Mouse (Mus musculus) testis, postnatal 10 days (tissue): ENCODE data around the gene Sergef.
A peak's percentile ranks its signal among the peaks of the same experiment; 100 is the strongest.

Experiments used
- DNase-seq: peaks from one replicate; pipeline ENCODE4 v3.0.0; 2021; ENCODE audit warnings: low spot score

The Sergef gene

DNA sequence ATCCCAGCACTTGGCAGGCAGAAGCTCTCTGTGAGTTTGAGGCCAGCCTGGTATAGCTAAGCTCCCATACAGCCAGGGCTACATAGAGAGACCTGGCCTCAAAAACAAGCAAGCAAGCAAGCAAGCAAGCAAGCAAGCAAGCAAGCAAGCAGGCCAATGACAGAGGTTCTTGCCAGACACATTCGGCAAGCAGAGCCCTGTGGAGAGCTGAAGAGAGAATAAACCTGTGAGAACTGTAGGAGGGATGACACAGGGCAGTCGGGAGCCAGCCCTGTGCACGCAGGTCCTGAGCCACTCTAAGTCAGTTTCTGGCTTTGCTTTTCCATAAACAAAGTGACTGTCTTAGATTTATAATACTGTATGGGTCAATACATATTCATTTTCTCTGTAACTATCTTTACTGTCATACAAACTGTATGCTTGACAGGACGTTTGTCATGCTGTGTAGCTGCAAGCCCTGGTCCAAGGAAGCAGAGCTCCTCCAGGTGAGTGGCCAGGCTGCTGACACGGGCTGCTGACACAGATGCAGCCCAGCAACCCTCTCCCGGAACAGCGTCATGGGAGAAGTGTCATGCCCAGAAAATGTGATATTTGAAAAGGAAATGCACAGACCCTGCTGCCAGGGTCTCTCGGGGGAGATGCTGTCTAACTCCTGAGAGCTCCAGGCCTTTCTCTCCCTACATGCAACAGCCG is 192.0 kb downstream of the Sergef start:
- no peak for DNase-seq

DNA sequence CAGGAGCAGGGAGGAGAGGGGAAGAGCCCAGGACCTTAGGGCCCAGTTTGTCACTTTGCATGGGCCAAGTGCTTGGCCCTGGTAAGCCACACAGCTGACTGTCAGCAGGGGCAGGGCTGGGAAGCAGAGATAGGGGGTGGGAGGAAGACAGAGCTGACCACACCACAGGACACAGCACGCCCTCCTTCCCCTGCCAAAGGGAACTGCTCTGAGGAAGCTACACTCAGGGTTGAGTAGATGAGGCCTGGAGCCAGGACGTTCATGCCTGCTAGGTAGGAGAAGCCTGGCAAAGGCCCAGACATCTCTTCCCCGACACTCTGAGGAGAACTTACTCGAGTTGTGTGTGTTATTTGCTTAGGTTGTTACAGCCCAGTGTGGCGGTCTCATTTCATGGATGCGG is 193.7 kb downstream of the Sergef start:
- no peak for DNase-seq

DNA sequence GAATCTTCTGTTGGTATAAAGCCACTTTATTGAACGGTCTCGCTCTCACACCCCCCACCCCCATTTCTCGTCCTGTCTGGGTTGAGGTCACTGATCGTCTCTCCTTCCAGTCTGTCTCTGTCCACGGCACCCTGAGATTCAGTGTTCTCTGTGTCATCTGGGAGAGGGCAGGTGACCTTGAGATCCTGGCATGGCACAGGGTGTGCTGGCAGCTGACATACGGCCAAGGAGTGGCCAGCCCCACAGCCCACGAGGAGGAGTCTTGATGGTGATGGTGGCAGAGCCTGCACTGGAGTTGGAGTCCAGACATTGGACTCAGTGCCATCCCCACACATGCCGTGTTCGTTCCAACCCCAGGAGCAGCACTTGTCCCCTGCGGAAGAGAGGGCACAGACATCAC is 196.4 kb downstream of the Sergef start:
- no peak for DNase-seq

DNA sequence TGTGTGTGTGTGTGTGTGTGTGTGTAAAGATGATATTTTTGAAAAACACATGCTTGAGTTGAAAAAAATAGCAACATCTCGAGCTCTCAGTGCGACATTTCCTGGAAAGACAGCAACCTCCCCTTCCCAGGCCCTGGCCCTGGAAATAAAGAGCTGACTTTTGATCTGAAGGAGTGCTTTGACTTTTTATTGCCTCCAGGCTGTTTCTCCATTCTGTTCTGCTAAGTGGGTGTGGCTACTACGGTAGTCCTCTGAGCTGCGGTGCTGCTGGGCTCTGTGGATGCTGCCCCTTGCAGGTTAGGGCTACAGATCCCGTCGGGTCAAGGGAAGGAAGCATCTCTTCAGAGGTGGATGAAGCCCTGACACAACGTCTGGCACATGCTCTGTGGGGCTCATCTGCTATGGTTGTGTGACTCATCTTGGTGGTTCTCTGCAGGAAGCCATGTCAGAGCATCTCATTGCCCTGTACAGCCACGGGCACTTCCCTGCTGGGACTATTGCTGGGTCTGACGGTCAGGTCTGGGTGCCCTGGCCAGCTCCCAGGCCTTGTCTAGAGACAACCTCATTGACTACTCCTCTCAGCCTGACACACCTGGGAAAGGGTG is 201.0 kb downstream of the Sergef start:
- no peak for DNase-seq

DNA sequence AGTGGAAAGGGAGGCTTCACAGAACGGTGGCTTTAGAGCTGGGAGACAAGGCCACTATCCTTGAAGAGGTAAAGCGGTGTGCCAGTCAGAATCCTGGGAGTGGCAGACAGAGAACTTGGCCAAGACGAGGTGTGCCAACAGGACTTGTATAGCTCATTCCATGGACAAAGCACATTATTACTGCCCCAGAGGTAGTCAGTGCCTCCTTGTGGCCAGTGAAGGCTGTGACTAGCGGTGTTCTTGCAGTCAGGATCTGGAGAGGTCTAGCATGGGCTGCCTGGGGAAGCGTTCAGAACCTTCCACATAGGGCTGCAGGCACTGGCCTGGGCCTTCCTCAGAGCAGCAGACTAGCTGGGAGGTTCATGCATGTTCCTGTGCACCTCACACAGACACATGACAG is 203.8 kb downstream of the Sergef start:
- DNase-seq = no peak

DNA sequence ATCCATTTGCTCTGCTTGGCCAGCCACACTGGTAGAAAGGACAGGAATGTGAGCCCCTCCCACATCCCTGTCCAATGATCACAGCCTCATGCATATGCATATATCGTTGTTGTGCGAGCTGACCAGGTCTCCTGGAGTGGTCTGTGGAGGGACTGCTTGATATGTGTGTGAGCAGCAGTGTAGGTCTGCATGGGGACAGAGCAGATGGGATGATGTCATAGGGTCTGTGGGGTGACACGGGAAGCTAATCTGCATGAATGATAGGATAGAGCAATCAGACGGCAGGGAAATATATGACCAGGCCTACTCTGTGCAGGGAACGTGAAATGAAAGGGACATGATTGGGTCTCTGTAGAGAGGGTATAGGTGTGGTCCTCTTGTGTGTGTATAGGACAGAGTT is 205.7 kb downstream of the Sergef start:
- no peak for DNase-seq

DNA sequence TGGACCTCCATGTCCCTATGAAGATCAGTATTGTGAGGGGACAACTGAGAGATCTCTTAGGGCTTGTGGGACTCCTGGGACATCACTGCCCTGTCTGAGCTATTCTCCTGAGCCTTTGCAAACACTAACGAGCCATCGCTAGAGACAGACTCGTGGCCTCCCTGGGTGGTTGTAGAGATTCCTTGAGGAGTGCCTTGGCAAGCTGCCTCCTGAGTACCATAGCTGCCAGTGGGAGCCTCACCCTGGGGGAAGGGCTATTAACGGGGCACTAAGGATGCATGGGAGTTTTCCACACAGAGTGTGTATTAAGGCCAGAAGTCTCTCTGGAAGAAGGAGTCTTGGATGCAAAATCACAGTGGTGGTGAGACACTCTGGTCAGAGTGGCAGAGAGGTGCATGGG is 214.6 kb downstream of the Sergef start:
- no peak for DNase-seq

DNA sequence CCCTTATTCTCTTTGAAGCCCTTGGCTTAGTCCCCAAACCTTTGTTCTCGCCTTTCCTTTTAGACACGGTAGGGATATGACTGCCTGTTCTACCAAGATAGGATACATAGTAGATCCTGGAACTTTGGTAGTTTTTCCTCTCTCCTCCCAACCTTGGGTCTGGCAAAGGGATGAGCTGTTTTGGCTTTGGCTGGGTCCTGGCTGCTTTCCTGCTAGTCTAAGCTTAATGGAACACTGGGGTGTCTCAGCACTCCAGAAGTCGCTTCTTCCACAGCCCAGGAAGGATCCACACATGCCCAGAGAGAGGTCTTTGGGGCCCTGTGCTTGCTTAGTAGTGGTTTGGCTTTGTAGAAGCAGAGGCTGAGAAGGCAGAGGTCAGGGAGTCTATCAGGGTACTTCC is 215.7 kb downstream of the Sergef start:
- no peak for DNase-seq

DNA sequence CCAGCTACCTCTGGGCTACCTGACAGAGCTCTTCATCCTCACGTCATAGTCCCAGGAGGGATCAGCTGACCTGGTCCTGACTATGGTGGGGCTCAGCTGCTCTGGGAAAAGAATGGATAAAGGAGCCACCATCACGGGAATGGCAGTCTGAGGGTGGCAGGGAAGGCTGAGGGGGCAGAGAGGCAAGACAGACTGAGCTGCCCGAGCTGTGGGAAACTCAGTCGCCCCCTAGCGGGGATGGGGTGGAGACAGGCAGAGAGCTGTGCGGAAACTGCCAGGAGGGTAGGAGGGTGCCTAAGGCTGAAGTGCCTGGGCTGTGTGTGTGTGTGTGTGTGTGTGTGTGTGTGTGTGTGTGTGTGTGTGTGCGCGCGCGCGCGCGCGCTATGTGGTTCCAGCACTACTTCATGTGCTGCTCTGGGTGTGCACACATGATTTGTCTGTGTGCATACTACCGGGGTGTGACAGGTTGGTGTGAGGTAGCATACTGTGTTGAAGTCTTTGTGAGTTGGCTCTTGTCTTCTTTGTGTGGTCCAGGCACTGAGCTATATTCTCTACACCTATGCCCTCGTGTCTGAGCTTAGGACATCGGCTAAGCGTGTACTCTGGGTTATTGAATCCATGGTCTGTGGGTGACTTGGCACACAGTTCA is 216.7 kb downstream of the Sergef start:
- peak; percentile 72 for DNase-seq

DNA sequence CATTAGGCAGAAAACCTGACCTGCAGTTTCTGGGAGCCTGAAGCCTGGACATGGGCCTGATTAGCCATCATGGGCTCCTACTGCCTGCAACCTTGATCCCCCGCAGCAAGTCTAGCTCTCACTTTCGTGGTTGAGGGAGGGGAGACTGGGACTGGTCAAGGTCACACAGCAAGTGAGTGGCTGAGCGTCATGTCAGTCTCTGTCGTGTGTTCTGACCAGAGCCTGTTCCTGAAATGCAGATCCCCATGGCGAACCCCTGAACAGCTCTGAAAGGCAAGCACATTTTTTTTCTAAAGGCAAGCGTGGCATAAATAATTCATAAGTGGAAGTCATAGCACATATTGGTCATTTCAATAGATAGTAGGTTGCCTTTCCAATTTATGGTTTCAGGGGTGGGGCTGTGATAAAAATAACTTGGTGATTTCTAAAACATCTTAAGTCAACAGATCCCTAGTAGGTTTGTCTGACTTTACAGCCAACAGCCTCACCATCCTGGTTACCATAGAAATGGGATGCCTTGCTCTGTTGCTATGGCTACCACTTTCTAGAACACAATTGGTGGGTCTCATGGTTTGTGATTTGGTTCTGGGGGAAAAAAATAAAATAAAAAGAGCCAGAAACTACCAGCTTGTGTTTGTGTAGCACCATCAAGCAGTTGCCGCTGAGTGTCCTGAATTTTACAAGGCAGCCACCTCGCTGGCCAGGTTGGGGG is 217.4 kb downstream of the Sergef start:
- no peak for DNase-seq

DNA sequence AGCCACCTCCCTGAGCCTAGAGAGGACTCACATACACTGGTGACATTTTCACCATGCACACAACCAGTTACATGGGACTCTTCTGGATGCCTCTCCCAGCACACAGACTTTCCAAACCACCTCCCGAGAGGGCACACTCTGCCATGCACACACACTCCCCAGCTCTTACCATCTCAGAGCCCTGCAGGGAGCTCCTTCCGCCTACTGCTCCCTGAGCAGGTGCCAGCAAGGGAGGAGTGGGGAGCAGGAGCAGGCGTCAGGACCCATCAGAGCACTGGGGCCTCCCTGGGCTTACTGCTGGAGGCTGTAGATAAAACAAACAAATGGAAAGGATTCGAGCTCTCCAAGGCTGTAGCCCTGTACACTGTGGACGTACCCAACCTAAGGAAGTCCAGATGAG is 218.1 kb downstream of the Sergef start:
- DNase-seq = no peak

DNA sequence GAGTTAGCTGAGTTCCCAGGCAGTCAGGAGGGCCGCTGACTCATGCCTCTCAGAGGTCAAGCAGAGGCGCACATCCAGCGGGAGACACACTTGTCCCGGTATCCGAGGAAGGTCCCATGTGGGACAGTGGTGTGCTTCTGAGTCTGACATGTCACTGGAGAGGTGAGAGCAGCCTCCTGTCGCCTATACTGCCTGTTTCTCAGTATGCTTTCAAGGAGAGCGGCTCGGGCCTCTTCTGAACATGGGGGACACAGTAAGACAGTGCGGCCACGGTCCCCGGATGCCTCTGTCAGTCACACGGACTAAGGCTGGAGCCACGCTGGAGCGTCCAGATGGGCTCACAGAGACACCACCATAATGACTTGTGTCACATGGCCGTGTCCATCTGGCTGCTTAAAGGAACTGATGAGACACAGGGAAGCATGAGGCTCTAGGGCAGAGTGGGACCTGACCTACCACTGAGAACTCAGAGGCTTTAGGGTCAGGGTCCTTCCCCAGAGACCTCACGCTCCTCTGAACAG is 221.4 kb downstream of the Sergef start:
- no peak for DNase-seq

DNA sequence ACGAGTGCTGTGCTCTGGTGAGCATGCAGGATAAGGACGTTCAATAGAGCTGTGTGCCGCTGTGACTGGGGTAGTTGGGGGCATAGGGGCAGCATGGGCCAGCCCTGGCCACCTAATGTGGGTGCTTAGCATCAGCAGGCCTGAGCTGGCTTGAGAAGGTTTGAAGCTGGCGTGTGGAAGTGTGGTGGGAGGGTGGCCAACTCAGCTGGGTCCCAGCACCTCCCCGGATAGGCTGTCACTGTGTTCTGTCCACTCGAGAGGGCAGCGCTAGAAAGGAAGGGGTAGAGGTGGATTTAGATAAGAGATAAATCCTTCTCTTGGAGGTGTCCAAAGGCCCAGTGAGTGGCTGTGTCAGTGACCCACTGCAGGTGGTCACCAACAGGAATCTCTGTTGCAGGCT is 222.1 kb downstream of the Sergef start:
- DNase-seq = no peak

DNA sequence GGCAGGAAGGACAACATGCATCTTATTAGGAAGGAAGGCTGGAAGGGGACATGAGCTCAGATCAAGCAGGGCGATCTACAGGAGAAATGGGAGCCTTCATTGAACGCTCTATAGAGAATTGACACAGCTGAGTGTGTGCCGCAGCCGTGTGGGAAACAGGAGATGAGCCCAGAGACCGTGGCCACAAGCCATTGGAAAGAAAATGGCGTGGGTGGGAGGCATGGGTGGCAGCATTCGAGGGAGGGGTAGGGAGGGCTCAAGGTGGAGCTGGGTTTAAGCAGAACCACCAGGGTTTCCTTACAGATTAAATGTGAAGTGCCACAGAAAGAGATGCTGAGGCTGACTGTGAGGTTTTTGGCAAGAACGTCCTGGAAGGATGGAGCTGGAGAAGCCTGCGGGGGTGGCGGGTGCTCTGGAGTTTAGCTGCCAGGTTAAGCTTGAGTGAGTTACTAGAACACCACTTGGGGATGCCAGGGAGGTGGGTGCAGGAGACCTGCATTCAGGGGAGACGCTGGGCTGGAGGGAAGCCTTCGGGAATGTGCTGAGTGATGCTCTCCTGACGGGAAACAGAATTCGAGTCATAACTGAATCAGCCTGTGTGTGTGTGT is 223.7 kb downstream of the Sergef start:
- DNase-seq = no peak

DNA sequence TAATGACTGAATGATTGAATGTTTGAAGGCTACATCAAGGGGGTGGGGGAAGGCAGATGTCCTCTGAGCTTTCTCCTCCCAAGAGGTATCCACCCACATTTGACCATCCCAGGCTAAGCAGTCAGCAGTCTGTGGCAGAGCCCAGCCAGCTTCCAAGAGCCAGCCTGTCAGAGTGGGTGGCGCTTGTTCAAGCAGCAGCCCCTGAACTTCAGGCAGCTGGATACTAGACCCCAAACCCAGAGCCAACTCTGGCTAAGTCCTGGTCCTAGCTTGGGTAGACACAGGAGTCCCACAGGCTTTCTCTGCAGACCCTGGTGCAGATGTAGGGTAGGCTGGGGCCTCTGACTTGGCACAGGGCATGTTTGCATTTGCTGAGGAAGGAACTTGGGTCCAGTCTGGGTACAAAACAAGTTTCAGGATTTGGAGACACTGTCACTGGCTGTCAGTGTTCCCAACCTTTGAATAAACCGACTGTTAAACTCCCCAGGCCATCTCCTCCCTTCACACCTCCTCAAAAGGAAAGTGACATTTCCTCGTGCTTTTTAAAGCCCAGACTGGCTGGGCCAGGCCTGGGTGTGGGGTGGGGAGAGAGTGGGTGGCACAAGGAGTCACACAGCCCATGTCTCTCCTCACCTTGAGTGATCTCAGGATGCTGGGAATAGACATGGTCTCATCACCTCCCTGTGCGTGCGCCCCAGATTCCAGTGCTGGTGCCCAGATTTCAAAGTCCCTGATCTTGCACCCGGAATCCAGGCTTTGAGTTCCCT is 225.5 kb downstream of the Sergef start:
- DNase-seq = no peak

DNA sequence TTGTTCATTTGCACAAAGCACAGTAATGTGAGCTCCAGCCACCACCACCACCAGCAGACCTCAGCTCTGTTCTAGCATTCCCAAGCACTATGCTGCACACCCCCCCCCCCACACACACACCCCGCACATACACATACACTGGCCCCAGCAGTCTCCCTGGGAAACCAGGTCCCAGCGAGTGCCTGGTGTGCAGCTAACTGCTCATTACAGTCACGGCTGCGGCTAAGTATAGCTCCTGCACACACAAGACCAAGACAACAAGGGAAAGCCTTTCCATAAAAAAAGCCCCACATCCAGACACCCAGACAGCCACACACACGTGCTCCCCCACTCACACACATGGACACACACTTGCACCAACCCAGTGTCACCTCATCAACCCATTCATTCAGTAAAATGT is 226.8 kb downstream of the Sergef start:
- no peak for DNase-seq

DNA sequence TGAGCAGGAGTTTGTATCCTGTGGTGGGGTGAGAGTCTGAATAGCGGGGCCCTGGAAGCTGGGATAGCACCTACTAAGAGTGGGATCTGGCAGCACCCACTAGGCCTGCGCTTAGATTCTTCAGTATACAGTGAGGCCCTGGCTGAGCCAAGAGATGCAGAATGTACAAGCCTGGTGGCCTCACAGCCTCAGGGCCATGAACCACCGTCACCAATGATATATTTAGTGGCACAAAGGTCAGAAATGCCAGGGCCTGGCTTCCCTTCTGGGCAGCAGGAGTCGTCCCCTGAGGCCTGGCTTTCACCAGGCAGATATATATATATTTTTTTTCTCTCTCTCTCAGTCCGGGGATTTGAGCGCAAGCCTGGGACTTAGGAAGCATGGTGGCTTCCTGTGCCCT is 228.9 kb downstream of the Sergef start:
- no peak for DNase-seq

DNA sequence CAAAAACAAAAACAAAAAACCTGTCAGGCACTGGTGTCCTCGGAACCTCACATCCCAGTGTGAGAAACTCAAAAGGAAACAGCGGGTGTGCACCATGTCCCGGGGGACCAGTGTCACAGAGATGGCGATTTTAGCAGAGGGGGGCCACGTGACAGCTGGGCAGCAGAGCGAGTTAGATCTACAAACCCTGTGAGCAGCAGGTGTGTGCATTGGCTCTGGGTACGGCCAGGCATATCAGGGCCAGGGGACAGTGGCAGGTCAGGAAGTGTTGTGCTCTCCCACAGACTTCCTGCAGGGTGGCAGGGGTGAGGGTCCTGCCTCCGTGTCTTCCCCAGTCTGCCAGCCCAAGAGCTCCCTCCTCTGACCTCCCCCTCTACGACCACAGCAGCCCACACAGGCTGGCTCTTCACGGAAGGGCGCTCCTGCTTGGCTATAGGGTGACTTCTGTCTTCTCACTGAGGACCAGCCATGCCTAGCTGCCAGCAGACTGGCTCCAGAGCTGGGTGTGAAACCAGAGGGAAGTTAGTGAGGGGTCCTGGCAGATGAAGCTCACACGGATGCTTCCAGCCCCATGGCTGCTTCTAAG is 230.3 kb downstream of the Sergef start:
- DNase-seq = no peak

DNA sequence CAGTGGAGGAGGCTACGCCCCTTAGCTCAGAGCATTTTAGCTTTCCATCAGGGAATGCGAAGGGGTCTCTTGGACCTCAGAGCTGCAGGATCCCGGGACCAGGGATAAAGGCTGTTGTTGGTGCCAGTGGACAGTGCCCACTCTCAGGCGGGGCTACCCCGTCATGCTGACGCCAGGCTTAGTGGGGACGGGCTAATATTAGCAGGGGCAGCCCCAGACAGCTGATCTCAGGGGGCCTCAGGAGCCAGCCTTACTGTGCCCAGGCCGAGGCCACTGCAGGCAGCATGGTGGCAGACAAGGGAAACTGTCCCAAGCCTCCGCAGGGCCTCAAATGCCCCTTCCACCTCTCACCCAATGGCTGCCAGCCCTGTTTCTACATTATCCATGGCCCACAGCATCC is 231.0 kb downstream of the Sergef start:
- DNase-seq = no peak

DNA sequence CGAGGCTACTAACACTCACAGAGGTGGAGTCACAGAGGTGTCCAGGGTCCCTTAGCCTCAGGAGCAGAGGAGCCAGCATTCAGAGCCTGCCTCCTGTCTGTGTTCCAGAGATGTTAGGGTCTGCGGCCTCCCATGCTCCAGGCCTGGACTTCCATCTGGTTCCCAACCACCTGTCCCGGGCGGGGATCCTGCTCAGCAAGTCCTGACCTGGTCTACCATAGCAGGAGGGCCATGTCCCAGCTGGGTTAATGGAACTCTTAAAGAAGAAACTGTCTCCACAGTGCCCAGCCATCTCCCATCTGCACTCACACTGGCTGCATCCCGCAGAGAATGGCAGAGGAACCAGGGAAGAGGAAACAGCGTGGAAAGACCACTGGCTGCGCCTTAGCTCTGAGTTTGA is 234.9 kb downstream of the Sergef start:
- DNase-seq = no peak
